Mouse (Mus musculus) intestine, postnatal 0 days (tissue): ENCODE data around the gene Eif3c. TPM values are rescaled to one million over a fixed set of nuclear protein-coding genes. Genes with fewer than 3 reads are reported as not detected.

Source experiments
- ATAC-seq: fragments of 200-750 bp; cut with Nextera tagmentation; 2 replicates; pipeline ENCODE4 v1.8.0; 2017; ENCODE audit warnings: mild to moderate bottlenecking, moderate TSS enrichment, moderate library complexity
- H3K27ac ChIP-seq: fragments of 300-500 bp; sonication (generic); 2 replicates; pipeline ENCODE4 v1.5.1; 2014; ENCODE audit warnings: mild to moderate bottlenecking, low read depth, low read length, moderate library complexity
- H3K27me3 ChIP-seq: fragments of 300-500 bp; sonication (generic); replicated peaks from 2 replicates; pipeline ENCODE4 v1.6.1; 2014; ENCODE audit warnings: low read length, mixed read lengths; ENCODE audit not compliant: control insufficient read depth, insufficient read depth
- H3K36me3 ChIP-seq: fragments of 300-500 bp; sonication (generic); 2 replicates; pipeline ENCODE4 v1.6.1; 2014; ENCODE audit warnings: mild to moderate bottlenecking, moderate library complexity; ENCODE audit not compliant: control insufficient read depth, insufficient read depth
- H3K4me1 ChIP-seq: fragments of 300-500 bp; sonication (generic); replicated peaks from 2 replicates; pipeline ENCODE4 v1.6.1; 2014; ENCODE audit warnings: antibody characterized with exemption, low read length, mixed read lengths; ENCODE audit not compliant: control insufficient read depth, insufficient read depth
- H3K4me2 ChIP-seq: fragments of 300-500 bp; sonication (generic); replicated peaks from 2 replicates; pipeline ENCODE4 v1.6.1; 2014; ENCODE audit warnings: low read depth, mild to moderate bottlenecking, moderate library complexity
- H3K4me3 ChIP-seq: fragments of 300-500 bp; sonication (generic); 2 replicates; pipeline ENCODE4 v1.5.1; 2014; ENCODE audit warnings: low read depth, low read length
- H3K9ac ChIP-seq: fragments of 300-500 bp; sonication (generic); 2 replicates; pipeline ENCODE4 v1.6.1; 2014; ENCODE audit warnings: mild to moderate bottlenecking, low read depth, low read length
- H3K9me3 ChIP-seq: fragments of 300-500 bp; sonication (generic); 2 replicates; pipeline ENCODE4 v1.6.1; 2016; ENCODE audit warnings: mixed run types; ENCODE audit not compliant: control insufficient read depth
- CTCF ChIP-seq: sonication (generic); IDR thresholded peaks from 2 replicates; pipeline ENCODE4 v1.5.1; 2016; ENCODE audit warnings: low read depth, mild to moderate bottlenecking, control low read depth, antibody characterized with exemption, moderate library complexity
- WGBS: fragments of 180-500 bp; shearing (Covaris S2); extraction: QIAGEN DNeasy Blood & Tissue Kit; methylation state at CpG from one replicate; pipeline ENCODE4 v1.1.7; 2014; 5-methylcytosine and 5-hydroxymethylcytosine counted together
- polyA plus RNA-seq: library from polyadenylated mRNA; unstranded; fragments of >200 nt; fragmentation: Nextera tagmentation; extraction: Ambion mirVana; gene quantifications from 2 replicates; pipeline ENCODE4 v1.2.1, GENCODE M21; 2015

Gene Eif3c
- polyA plus RNA-seq, 1 experiment from 2014 or later = 141 TPM

- no peak overlapping the region for H3K9ac ChIP-seq
- H3K27me3 ChIP-seq = no peaks in the 10 kb centered on the region
- no peaks in the 10 kb centered on the region for H3K36me3 ChIP-seq
- H3K4me3 ChIP-seq = no peak overlapping the region
- no peak overlapping the region for H3K27ac ChIP-seq
- ATAC-seq = no peak
- 35% methylated on average over 5 of the region's 5 CpGs for WGBS
- H3K4me2 ChIP-seq = no peak overlapping the region
- no peaks in the 10 kb centered on the region for H3K4me1 ChIP-seq
- no peak for TF ChIP-seq CTCF
- no peaks in the 10 kb centered on the region for H3K9me3 ChIP-seq
Measured at GRCm38 (mm10) chr7:126601896-126602295, 35.7 kb upstream of the Eif3c start.

GRCm38 (mm10) chr7:126598919-126599318 lies 32.7 kb upstream of the Eif3c start:
- no peaks in the 10 kb centered on the region for H3K9me3 ChIP-seq
- H3K9ac ChIP-seq = no peak overlapping the region
- H3K36me3 ChIP-seq = no peaks in the 10 kb centered on the region
- H3K27me3 ChIP-seq = no peaks in the 10 kb centered on the region
- H3K4me2 ChIP-seq = no peak overlapping the region
- H3K4me1 ChIP-seq = no peaks in the 10 kb centered on the region
- TF ChIP-seq CTCF = no peak
- WGBS = 74% methylated on average over 6 of the region's 6 CpGs
- no peak overlapping the region for H3K4me3 ChIP-seq
- ATAC-seq = no peak
- no peak overlapping the region for H3K27ac ChIP-seq

- H3K4me3 ChIP-seq = no peak overlapping the region
- H3K36me3 ChIP-seq = no peaks in the 10 kb centered on the region
- H3K9ac ChIP-seq = no peak overlapping the region
- no peaks in the 10 kb centered on the region for H3K4me1 ChIP-seq
- 29% methylated on average over 6 of the region's 6 CpGs for WGBS
- TF ChIP-seq CTCF = no peak
- H3K27me3 ChIP-seq = no peaks in the 10 kb centered on the region
- H3K4me2 ChIP-seq = no peak overlapping the region
- no peak overlapping the region for H3K27ac ChIP-seq
- H3K9me3 ChIP-seq = no peaks in the 10 kb centered on the region
- ATAC-seq = 0 out of 2 replicates have a peak, but pooled peaks have one; percentile 25
Measured at GRCm38 (mm10) chr7:126596414-126596813, 30.2 kb upstream of the Eif3c start.

GRCm38 (mm10) chr7:126595890-126596289 lies 29.7 kb upstream of the Eif3c start:
- WGBS = 76% methylated on average over 5 of the region's 5 CpGs
- ATAC-seq = no peak
- TF ChIP-seq CTCF = no peak
- no peak overlapping the region for H3K4me3 ChIP-seq
- no peaks in the 10 kb centered on the region for H3K36me3 ChIP-seq
- H3K9me3 ChIP-seq = no peaks in the 10 kb centered on the region
- no peak overlapping the region for H3K4me2 ChIP-seq
- H3K27ac ChIP-seq = no peak overlapping the region
- no peak overlapping the region for H3K9ac ChIP-seq
- no peaks in the 10 kb centered on the region for H3K27me3 ChIP-seq
- no peaks in the 10 kb centered on the region for H3K4me1 ChIP-seq

- no peaks in the 10 kb centered on the region for H3K27me3 ChIP-seq
- H3K36me3 ChIP-seq = no peaks in the 10 kb centered on the region
- no peak within 1 kb of the TSS for H3K4me2 ChIP-seq
- 78% methylated on average over 11 of the region's 11 CpGs for WGBS
- H3K9me3 ChIP-seq = no peaks in the 10 kb centered on the region
- no peak within 1 kb of the TSS for H3K27ac ChIP-seq
- ATAC-seq = no peak
- no peak within 1 kb of the TSS for H3K4me3 ChIP-seq
- no peaks in the 10 kb centered on the region for H3K4me1 ChIP-seq
- H3K9ac ChIP-seq = no peak within 1 kb of the TSS
- TF ChIP-seq CTCF = no peak
Measured at GRCm38 (mm10) chr7:126594862-126595561, 28.8 kb upstream of the Eif3c start, which contains the start of gene Il27. Il27 (minus strand) TSS chr7:126594941.

- no peaks in the 10 kb centered on the region for H3K36me3 ChIP-seq
- peak; percentile 86 for TF ChIP-seq CTCF
- 0 out of 2 replicates have a peak overlapping the region, but pooled peaks have one; percentile 21 for H3K4me2 ChIP-seq
- H3K27me3 ChIP-seq = 0 out of 2 replicates have a peak, but pooled peaks cover 2% of the 10 kb centered on the region
- WGBS = 17% methylated on average over 16 of the region's 16 CpGs
- H3K4me3 ChIP-seq = no peak overlapping the region
- no peak for ATAC-seq
- H3K9ac ChIP-seq = no peak overlapping the region
- H3K9me3 ChIP-seq = no peaks in the 10 kb centered on the region
- H3K27ac ChIP-seq = no peak overlapping the region
- H3K4me1 ChIP-seq = no peaks in the 10 kb centered on the region
Measured at GRCm38 (mm10) chr7:126587779-126588178, 21.6 kb upstream of the Eif3c start.
